Mouse (Mus musculus) liver, adult 2 months (tissue): Measurements from ENCODE around the gene Zcchc14.

Experiments used
- CTCF ChIP-seq: fragments of 200-500 bp; IDR thresholded peaks from 2 replicates; pipeline ENCODE4 v1.5.1; 2011; ENCODE audit warnings: low read depth, low read length, control low read depth
- POLR2A ChIP-seq: fragments of 200-500 bp; IDR thresholded peaks from 2 replicates; pipeline ENCODE4 v1.6.1; 2011; ENCODE audit warnings: low read length, control low read depth; ENCODE audit not compliant: insufficient read depth; ENCODE audit errors: extremely low read depth

GRCm38 (mm10) chr8:121681457-121681856, 28.8 kb upstream of the Zcchc14 start:
- no peak for TF ChIP-seq POLR2A
- TF ChIP-seq CTCF: no peak
